Mouse (Mus musculus) heart, postnatal 0 days (tissue): ENCODE data around the gene Rsph3b.
"Not testable (repeated sequence)": the region's sequence is repeated elsewhere in the genome, so short reads cannot be mapped to it uniquely, and the experiment has no call there.

Experiments used
- CTCF ChIP-seq: IDR thresholded peaks from 2 replicates; pipeline ENCODE4 v1.5.1; 2016; ENCODE audit warnings: antibody characterized with exemption, control low read depth, low read depth
- EP300 ChIP-seq: IDR thresholded peaks from 2 replicates; pipeline ENCODE4 v1.6.1; 2016; ENCODE audit warnings: antibody characterized with exemption, low read depth

- TF ChIP-seq CTCF, EP300: not testable (repeated sequence)
Measured at GRCm38 (mm10) chr17:6919388-6919787, 29.1 kb downstream of the Rsph3b start.
